8 mouse cellular contexts compared by ENCODE assay signal in the genomic region with DNA sequence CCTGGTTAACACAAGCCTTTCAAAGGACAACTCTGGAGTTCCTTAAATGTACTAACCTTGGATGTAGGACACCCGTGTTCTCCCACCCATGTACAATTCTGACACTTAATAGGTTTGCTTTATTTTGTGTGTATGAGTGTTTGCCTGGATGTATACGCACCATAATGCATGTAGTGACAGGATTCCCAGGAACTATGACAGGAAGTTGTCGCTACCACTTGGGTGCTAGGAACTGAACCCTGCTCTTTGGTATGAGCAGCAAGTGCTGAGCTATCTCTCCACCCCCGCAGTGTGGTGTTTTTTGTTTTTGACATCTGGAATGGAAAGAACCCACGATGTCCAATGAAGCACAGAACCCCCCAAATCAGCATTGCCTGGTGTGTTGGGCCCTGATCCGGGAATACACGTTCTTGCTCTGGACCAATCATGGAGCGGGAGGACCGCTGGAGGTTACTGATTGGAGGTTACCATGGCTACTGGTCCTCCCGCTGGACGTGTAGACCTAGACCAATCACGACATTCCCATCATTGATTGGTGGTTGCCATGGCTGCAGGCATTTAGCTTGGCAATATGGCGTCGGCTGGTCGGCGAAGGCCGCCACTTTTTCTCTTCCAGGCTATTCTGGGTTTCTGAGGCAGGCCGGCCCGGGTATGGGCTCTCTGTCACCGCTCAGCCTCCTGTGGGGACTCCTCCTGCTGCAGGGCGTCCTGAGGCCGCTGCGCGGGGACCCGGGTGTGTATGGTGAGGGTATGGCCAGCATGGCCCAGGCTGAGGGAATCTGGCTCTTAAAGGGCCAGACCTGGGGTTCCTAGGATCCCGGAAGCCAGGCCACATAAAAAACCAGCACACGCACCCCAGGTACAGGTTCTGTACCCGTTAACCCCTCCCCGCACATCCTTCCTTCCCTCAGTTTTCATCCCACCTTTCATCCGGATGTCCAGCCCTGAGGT. TPM values are rescaled to one million over a fixed set of nuclear protein-coding genes. Genes with fewer than 3 reads are reported as not detected.
DNase-seq lines count a peak whose midpoint lies in the region; ATAC-seq and TF ChIP-seq lines count a peak whose summit lies in the region.

No protein-coding gene starts in this region.

- peak overlapping the region; percentile 59 for H3K4me3 ChIP-seq in liver, postnatal 0 days (ENCODE audit: low read depth, low read length)
- peak overlapping the region; percentile 93 for H3K4me3 ChIP-seq in neural tube, embryonic 14.5 days (ENCODE audit: low read depth, low read length)

- no peaks in the 10 kb centered on the region for H3K9me3 ChIP-seq in liver, postnatal 0 days (ENCODE audit: low read length)
- no peaks in the 10 kb centered on the region for H3K9me3 ChIP-seq in neural tube, embryonic 14.5 days (ENCODE audit: control insufficient read depth, low read length)

- H3K27me3 ChIP-seq in liver, postnatal 0 days (ENCODE audit: insufficient read depth, low read length): no peaks in the 10 kb centered on the region
- no peaks in the 10 kb centered on the region for H3K27me3 ChIP-seq in neural tube, embryonic 14.5 days (ENCODE audit: control insufficient read depth, insufficient read depth, low read length)

- peak; percentile 100 for ATAC-seq in frontal cortex, adult (ENCODE audit: low TSS enrichment)
- peak; percentile 99 for ATAC-seq in liver, postnatal 0 days
- ATAC-seq in neural tube, embryonic 14.5 days (ENCODE audit: low read depth): peak; percentile 100

- 14% methylated on average over 30 of the region's 30 CpGs for WGBS in liver, postnatal 0 days (ENCODE audit: insufficient replicate concordance)
- 6% methylated on average over 30 of the region's 30 CpGs for WGBS in neural tube, embryonic 14.5 days

- no peak for TF ChIP-seq EP300 in liver, postnatal 0 days (IDR thresholded peaks at IDR 0.05; ENCODE audit: low read depth)

- H3K4me2 ChIP-seq in liver, postnatal 0 days (ENCODE audit: low read depth, low read length): peak overlapping the region; percentile 82
- H3K4me2 ChIP-seq in neural tube, embryonic 14.5 days (ENCODE audit: low read depth, low read length): peak overlapping the region; percentile 94

- no peak for TF ChIP-seq CTCF in liver, postnatal 0 days (IDR thresholded peaks at IDR 0.05; ENCODE audit: low read depth)

- peak; percentile 97 for DNase-seq in NIH3T3 (ENCODE audit: low read depth)
- peak; percentile 96 to 97 for DNase-seq in cerebellum, postnatal 10 days
- DNase-seq in heart, postnatal 4 days: peak; percentile 93
- DNase-seq in layer of hippocampus, adult 18-20 months (ENCODE audit: low spot score in 2 of 2): peak; percentile 91 to 97
- DNase-seq in liver, postnatal 0 days: peak; percentile 87
- DNase-seq in telencephalon, adult 2 months (ENCODE audit: low read depth, low spot score): peak; percentile 97

- H3K36me3 ChIP-seq in liver, postnatal 0 days (replicated peaks; ENCODE audit: insufficient read depth, low read length): peaks cover 12% of the 10 kb centered on the region
- peaks cover 27% of the 10 kb centered on the region for H3K36me3 ChIP-seq in neural tube, embryonic 14.5 days (ENCODE audit: control insufficient read depth, insufficient read depth, low read length)

- H3K9ac ChIP-seq in liver, postnatal 0 days (replicated peaks): peak overlapping the region; percentile 52
- peak overlapping the region; percentile 74 for H3K9ac ChIP-seq in neural tube, embryonic 14.5 days (replicated peaks; ENCODE audit: low read depth, low read length)

- H3K27ac ChIP-seq in liver, postnatal 0 days (ENCODE audit: low read depth): no peak overlapping the region
- peak overlapping the region; percentile 55; the same call in 1 of the 2 replicates for H3K27ac ChIP-seq in neural tube, embryonic 14.5 days (ENCODE audit: low read depth, low read length)

- peaks cover 6% of the 10 kb centered on the region for H3K4me1 ChIP-seq in liver, postnatal 0 days (ENCODE audit: insufficient read depth)
- H3K4me1 ChIP-seq in neural tube, embryonic 14.5 days (ENCODE audit: control insufficient read depth, insufficient read depth, low read length): peaks cover 8% of the 10 kb centered on the region

RNA-seq across cellular contexts. Expression of a gene that starts 19.6 kb away (rescaled TPM):
- 10 to 100 TPM; 20.1 to 23.9 TPM for total RNA-seq in heart, postnatal 4 days (2021)
- 10 to 100 TPM; 28.3 to 30.7 TPM for total RNA-seq in layer of hippocampus, adult 18-20 months (2021)
- 13.2 and 14.7 TPM in 2 replicates for polyA plus RNA-seq in liver, postnatal 0 days (2015; fragmentation: Nextera tagmentation; extraction: Ambion mirVana)
- polyA plus RNA-seq in neural tube, embryonic 14.5 days (2014; fragmentation: Nextera tagmentation; extraction: Ambion mirVana): 47.6 and 49.4 TPM in 2 replicates

RNA-seq across cellular contexts. Expression of a gene that starts 19.6 kb away (rescaled TPM):
- 10 to 100 TPM; 38.6 to 42.5 TPM for total RNA-seq in heart, postnatal 4 days (2021)
- total RNA-seq in layer of hippocampus, adult 18-20 months (2021): 10 to 100 TPM; 32.7 to 37.5 TPM
- 26.3 and 30.7 TPM in 2 replicates for polyA plus RNA-seq in liver, postnatal 0 days (2015; fragmentation: Nextera tagmentation; extraction: Ambion mirVana)
- polyA plus RNA-seq in neural tube, embryonic 14.5 days (2014; fragmentation: Nextera tagmentation; extraction: Ambion mirVana): 67.8 and 78.8 TPM in 2 replicates

RNA-seq across cellular contexts. Expression of a gene that starts 29.9 kb away (rescaled TPM):
- 10 to 100 TPM; 37.0 to 37.2 TPM for total RNA-seq in heart, postnatal 4 days (2021)
- total RNA-seq in layer of hippocampus, adult 18-20 months (2021): 10 to 100 TPM; 52.9 to 55.4 TPM
- 9.6 and 12.4 TPM in 2 replicates for polyA plus RNA-seq in liver, postnatal 0 days (2015; fragmentation: Nextera tagmentation; extraction: Ambion mirVana)
- 39.4 and 43.0 TPM in 2 replicates for polyA plus RNA-seq in neural tube, embryonic 14.5 days (2014; fragmentation: Nextera tagmentation; extraction: Ambion mirVana)

RNA-seq across cellular contexts. Expression of a gene that starts 45.8 kb away (rescaled TPM):
- 1 to 10 TPM; 7.8 to 8.5 TPM for total RNA-seq in heart, postnatal 4 days (2021)
- 10 to 100 TPM; 23.8 to 24.4 TPM for total RNA-seq in layer of hippocampus, adult 18-20 months (2021)
- 3.6 and 3.7 TPM in 2 replicates for polyA plus RNA-seq in liver, postnatal 0 days (2015; fragmentation: Nextera tagmentation; extraction: Ambion mirVana)
- polyA plus RNA-seq in neural tube, embryonic 14.5 days (2014; fragmentation: Nextera tagmentation; extraction: Ambion mirVana): 24.9 and 30.4 TPM in 2 replicates

RNA-seq across cellular contexts. Expression of a gene that starts 58.0 kb away (rescaled TPM):
- 100 to 1,000 TPM; 217 to 226 TPM for total RNA-seq in heart, postnatal 4 days (2021)
- 100 to 1,000 TPM in 1 of 2 experiments, 10 to 100 TPM in 1; 96.7 to 100 TPM for total RNA-seq in layer of hippocampus, adult 18-20 months (2021)
- 253 and 267 TPM in 2 replicates for polyA plus RNA-seq in liver, postnatal 0 days (2015; fragmentation: Nextera tagmentation; extraction: Ambion mirVana)
- 368 and 376 TPM in 2 replicates for polyA plus RNA-seq in neural tube, embryonic 14.5 days (2014; fragmentation: Nextera tagmentation; extraction: Ambion mirVana)
